Comparison of ENCODE assay signal across 21 mouse cellular contexts in the genomic region with DNA sequence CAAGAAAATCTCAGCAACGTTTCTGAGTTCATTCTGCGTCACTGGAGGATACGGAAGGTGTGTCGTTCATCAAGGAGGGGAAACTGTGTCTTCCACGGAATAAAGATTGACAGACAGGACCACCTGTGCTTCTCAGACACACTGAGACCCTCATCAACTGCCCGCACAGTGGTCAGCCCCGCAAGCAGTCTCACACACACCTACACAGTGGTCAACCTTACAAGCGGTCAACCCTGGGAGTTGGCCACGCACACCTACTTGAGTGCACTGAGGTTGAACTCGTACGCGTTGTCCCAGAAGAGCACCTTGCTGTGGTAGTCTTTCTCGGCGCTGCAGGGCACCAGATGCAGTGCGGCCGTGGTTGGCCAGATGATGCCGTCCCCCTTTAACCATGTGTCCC. TPM values are rescaled to one million over a fixed set of nuclear protein-coding genes. Genes with fewer than 3 reads are reported as not detected.
DNase-seq lines count a peak whose midpoint lies in the region; ATAC-seq and TF ChIP-seq lines count a peak whose summit lies in the region.
"Had no signal": no experiment of that assay in that cellular context is flagged by ENCODE, and none has a peak within 500 bp of the region (broad histone marks: within the 10 kb centered on the region; RNA-seq: fewer than 3 reads in every experiment).

No protein-coding gene starts in this region.

- no peak overlapping the region for H3K27ac ChIP-seq in forebrain, postnatal 0 days (ENCODE audit: low read depth, low read length)
- H3K27ac ChIP-seq: embryonic facial prominence, embryonic 12.5 days; forebrain, embryonic 15.5 days; gastrocnemius, adult 2 months; hindbrain, embryonic 10.5 days had no signal

- H3K9ac ChIP-seq in forebrain, postnatal 0 days: no peak overlapping the region
- H3K9ac ChIP-seq: embryonic facial prominence, embryonic 12.5 days; forebrain, embryonic 15.5 days had no signal

- H3K27me3 ChIP-seq in forebrain, postnatal 0 days (ENCODE audit: insufficient read depth, low read length): no peaks in the 10 kb centered on the region
- H3K27me3 ChIP-seq: embryonic facial prominence, embryonic 12.5 days; forebrain, embryonic 15.5 days had no signal

- no peaks in the 10 kb centered on the region for H3K9me3 ChIP-seq in forebrain, postnatal 0 days (ENCODE audit: low read length)

- intact Hi-C loops in heart, postnatal 10 days (cut with DNase I): no loop called here

- no peak for ATAC-seq in forebrain, postnatal 0 days
- ATAC-seq: forebrain, embryonic 15.5 days; hindbrain, embryonic 16.5 days had no signal

- peaks cover 88% of the 10 kb centered on the region for H3K36me3 ChIP-seq in forebrain, postnatal 0 days (ENCODE audit: insufficient read depth)

- TF ChIP-seq CTCF in forebrain, postnatal 0 days (IDR thresholded peaks at IDR 0.05; ENCODE audit: low read depth): no peak

- H3K4me1 ChIP-seq in forebrain, postnatal 0 days (ENCODE audit: insufficient read depth): no peaks in the 10 kb centered on the region
- H3K4me1 ChIP-seq: embryonic facial prominence, embryonic 12.5 days; forebrain, embryonic 15.5 days; hindbrain, embryonic 10.5 days had no signal

- no peak overlapping the region for H3K4me2 ChIP-seq in forebrain, postnatal 0 days (ENCODE audit: low read depth)
- H3K4me2 ChIP-seq: embryonic facial prominence, embryonic 12.5 days; forebrain, embryonic 15.5 days had no signal

- WGBS in forebrain, postnatal 0 days: 99% methylated on average over 17 of the region's 17 CpGs

- peak; percentile 83 for DNase-seq in heart, adult 11 months
- no peak for DNase-seq in heart, postnatal 10 days
- DNase-seq in kidney, postnatal 10 days: peak; percentile 1
- DNase-seq in kidney, adult 11 months: no peak
- DNase-seq in right cerebral cortex, postnatal 10 days (ENCODE audit: low spot score in 2 of 2): peak; percentile 14 to 22
- no peak for DNase-seq in right cerebral cortex, adult 18-20 months
- no peak for DNase-seq in forebrain, postnatal 0 days
- DNase-seq: adrenal gland, postnatal 10 days; cerebellum, adult 11 months; cerebellum, adult 8-10 months; cerebellum, postnatal 14 days; embryo, embryonic 11 days; gastrocnemius, adult 2 months; gastrocnemius, postnatal 25 days had no signal

- no peak overlapping the region for H3K4me3 ChIP-seq in forebrain, postnatal 0 days (ENCODE audit: low read depth, low read length)
- H3K4me3 ChIP-seq: embryonic facial prominence, embryonic 12.5 days; forebrain, embryonic 15.5 days; gastrocnemius, adult 2 months; hindbrain, embryonic 10.5 days had no signal

RNA-seq across cellular contexts. Expression of gene Prmt2, which starts 20.6 kb away (rescaled TPM):
- total RNA-seq in heart, postnatal 10 days (2021): 10 to 100 TPM; 16.5 to 21.9 TPM
- total RNA-seq in forebrain, postnatal 0 days (2014; rRNA removed): 155 and 162 TPM in 2 replicates
- 203 and 262 TPM in 2 replicates for polyA plus RNA-seq in forebrain, postnatal 0 days (2015; fragmentation: Nextera tagmentation; extraction: Ambion mirVana)

RNA-seq across cellular contexts. Expression of gene S100b, which starts 36.6 kb away (rescaled TPM):
- total RNA-seq in heart, postnatal 10 days (2021): 1 to 10 TPM; 3.2 to 7.7 TPM
- 3.2 and 3.9 TPM in 2 replicates for total RNA-seq in forebrain, postnatal 0 days (2014; rRNA removed)
- polyA plus RNA-seq in forebrain, postnatal 0 days (2015; fragmentation: Nextera tagmentation; extraction: Ambion mirVana): 2.8 and 3.6 TPM in 2 replicates
- total RNA-seq: common myeloid progenitor, adult 5-6 weeks; granulocyte monocyte progenitor cell, adult 5-6 weeks; MEL had no signal
- polyA plus RNA-seq: hindbrain, embryonic 10.5 days had no signal

Comparison
In these comparisons a context has a peak if more than half of its experiments do, and no peak if none do; other contexts are left out.
1. DNase-seq: peak in heart, adult 11 months (single experiment), kidney, postnatal 10 days (single experiment) and right cerebral cortex, postnatal 10 days (2 of 2); none in heart, postnatal 10 days (0 of 2), kidney, adult 11 months (single experiment), right cerebral cortex, adult 18-20 months (single experiment) and forebrain, postnatal 0 days (single experiment).